Mouse (Mus musculus) lung, adult 2 months (tissue): Measurements from ENCODE around the gene Txndc11. TPM values are rescaled to one million over a fixed set of nuclear protein-coding genes. Genes with fewer than 3 reads are reported as not detected.

Experiments used
- DNase-seq: peaks from one replicate; pipeline ENCODE4 v3.0.0; 2022
- H3K4me1 ChIP-seq: fragments of 200-500 bp; 2 replicates; pipeline ENCODE4 v1.6.1; 2011; ENCODE audit warnings: low read length; ENCODE audit not compliant: control insufficient read depth, insufficient read depth
- H3K4me3 ChIP-seq: fragments of 200-500 bp; replicated peaks from 2 replicates; pipeline ENCODE3; 2011; ENCODE audit warnings: low read depth, mild to moderate bottlenecking, control low read depth, low read length; ENCODE audit errors: extremely low read depth
- CTCF ChIP-seq: fragments of 200-500 bp; IDR thresholded peaks from 2 replicates; pipeline ENCODE4 v1.5.1; 2011; ENCODE audit warnings: mild to moderate bottlenecking, low read length, control low read depth; ENCODE audit not compliant: insufficient read depth
- POLR2A ChIP-seq: fragments of 200-500 bp; IDR thresholded peaks from 2 replicates; pipeline ENCODE4 v1.6.1; 2011; ENCODE audit warnings: low read depth, mild to moderate bottlenecking, control low read depth, low read length, borderline replicate concordance; ENCODE audit errors: extremely low read depth
- WGBS: fragments of 180-500 bp; shearing (Covaris S2); methylation state at CpG from one replicate; pipeline ENCODE4 v1.1.7; 2018; 5-methylcytosine and 5-hydroxymethylcytosine counted together
- polyA plus RNA-seq: library from polyadenylated mRNA; depleted of rRNA; stranded (reverse); fragments of >200 nt; gene quantifications from 2 replicates; pipeline ENCODE4 v1.2.3, GENCODE M21; 2012

The Txndc11 gene
- polyA plus RNA-seq, 1 experiment, result 23.2 TPM

- peak; percentile 54 for DNase-seq
- TF ChIP-seq CTCF, result no peak
- no peak for TF ChIP-seq POLR2A
- WGBS, result 0% methylated on average over 22 of the region's 22 CpGs
- H3K4me1 ChIP-seq, result peaks cover 19% of the 10 kb centered on the region
- peak overlapping the region; percentile 81 for H3K4me3 ChIP-seq
Observed at GRCm38 (mm10) chr16:11066833-11067191, 67.6 kb downstream of the Txndc11 start.

DNA sequence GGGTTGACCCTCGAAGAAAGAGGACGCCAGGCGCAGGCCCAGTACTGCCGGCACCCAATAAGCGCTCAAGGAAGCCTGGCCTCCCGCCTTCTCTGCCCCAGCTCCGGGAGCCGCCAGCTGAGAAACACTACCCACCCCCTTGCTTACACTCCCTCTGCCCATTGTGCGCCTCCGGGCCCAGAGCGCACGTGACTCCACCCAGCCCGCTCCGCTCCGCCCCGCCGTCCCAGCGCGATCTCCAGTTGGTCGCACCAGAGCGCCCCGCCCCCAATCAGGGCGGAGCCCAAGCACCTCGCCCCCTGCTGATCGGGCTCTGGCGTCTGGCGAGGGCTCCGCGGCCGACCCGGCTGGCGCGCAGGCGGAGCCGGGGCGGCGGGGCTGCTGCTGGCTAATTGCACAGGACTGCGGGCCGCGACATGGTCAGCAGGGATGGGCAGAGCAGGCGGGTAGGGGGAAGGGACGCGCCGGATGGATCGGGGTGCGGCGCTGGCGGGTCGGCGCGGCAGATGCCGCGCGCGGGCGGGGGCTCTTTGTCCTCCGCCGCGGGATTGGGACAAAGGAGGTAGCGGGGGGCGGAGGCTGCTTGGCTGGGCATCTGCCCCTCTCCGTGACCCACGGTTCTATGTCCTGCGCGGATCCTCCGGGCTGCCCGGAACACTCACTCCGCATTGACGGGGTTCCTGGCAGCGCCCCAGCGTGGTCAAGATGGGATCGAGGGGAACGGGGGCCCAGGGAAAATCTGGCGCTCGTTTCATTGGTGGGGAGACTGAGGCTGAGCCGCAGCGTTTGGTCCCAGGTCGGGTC, 68.2 kb downstream of the Txndc11 start, which contains the start of gene Litaf:
Gene Litaf, minus strand, starts transcription at position 129 of the 804 bp plus-strand sequence.
- peak within 1 kb of the TSS; percentile 81 for H3K4me3 ChIP-seq
- WGBS, result under 1% methylated on average over 78 of the region's 78 CpGs
- H3K4me1 ChIP-seq, result peaks cover 16% of the 10 kb centered on the region

GRCm38 (mm10) chr16:11065431-11065830, 69.0 kb downstream of the Txndc11 start:
- TF ChIP-seq POLR2A, result no peak
- no peak for TF ChIP-seq CTCF
- Histone ChIP-seq H3K4me3 (no peak overlapping the region), H3K4me1 (peaks cover 15% of the 10 kb centered on the region; the same call in 1 of the 2 replicates)
- DNase-seq, result no peak
- WGBS, result 54% methylated on average over 5 of the region's 5 CpGs

More for the DNA sequence above, 68.2 kb downstream of the Txndc11 start, which contains the start of gene Litaf:
- TF ChIP-seq POLR2A, result peak; percentile 71
- no peak for TF ChIP-seq CTCF
- peak; percentile 95 for DNase-seq

DNA sequence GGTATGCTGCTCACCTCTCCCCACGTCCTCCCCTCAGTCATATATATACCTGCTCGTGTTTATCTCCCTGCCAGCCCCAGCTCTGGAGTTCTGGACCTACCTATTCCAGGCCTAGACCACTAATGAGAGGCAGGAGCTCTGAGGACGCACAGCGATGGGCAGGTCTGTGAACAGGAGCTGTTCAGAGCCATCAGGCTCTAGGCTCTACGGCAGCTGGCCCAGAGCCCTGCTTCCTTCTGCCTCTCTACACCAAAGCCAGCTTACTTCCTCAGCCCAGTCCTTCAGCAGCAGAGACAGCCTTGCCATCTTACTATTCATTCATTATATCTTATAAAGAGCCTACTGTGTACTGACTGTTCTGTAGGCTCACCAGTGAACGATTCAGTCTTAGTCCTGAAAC, 69.7 kb downstream of the Txndc11 start:
- Histone ChIP-seq H3K4me1 (peaks cover 9% of the 10 kb centered on the region; the same call in 1 of the 2 replicates), H3K4me3 (no peak overlapping the region)
- TF ChIP-seq CTCF (no peak), POLR2A (no peak)
- WGBS, result 85% methylated on average over 6 of the region's 6 CpGs
- no peak for DNase-seq

- no peak for TF ChIP-seq POLR2A
- TF ChIP-seq CTCF, result no peak
- no peak for DNase-seq
- WGBS, result 89% methylated on average over 4 of the region's 4 CpGs
- H3K4me1 ChIP-seq, result peaks cover 6% of the 10 kb centered on the region; the same call in 1 of the 2 replicates
- no peak overlapping the region for H3K4me3 ChIP-seq
Observed at GRCm38 (mm10) chr16:11064341-11064740, 70.1 kb downstream of the Txndc11 start.

DNA sequence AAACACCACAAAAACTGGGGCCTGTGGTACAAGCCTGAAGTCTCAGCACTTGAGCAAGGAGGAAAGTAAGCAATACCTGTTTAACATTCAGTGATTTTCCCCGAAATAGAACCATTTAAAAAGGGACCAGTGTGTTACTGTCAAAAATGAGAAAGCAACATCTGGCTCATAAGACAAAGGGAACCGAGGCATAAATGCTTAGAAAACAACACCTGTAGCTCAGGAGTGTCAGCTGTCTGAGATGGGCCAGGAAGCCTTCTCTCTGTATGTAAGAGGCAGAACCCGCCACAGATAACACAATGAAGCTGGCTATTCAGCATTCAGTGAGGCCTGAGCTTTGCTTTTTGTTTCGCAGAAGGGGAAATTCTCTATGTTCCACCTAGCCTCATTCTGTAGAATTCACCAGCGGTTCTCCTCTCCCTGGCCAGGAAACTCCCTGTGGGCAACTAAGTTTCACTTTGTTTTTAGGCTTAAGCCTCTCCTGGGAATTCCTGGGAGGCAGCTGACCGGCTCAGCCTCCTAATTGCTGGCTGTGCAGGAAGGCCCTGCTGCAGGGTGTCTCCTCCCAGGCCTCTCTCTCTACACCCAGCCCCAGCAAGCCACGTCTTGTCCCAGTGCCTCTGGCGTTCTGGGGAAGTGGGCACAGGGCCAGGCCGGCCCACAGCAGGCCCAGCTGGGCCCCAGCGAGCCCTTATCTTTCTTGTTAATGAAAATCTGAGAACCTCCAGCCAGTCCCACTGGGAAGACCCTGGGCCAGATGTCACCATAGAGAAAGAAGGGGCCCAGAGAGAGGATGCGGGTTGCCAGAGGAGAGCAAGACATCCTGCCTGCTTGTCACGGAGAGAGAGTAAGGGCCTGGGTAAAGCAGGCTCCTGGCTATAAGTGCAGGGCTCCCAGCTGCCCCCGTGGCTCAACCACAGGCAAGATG, 71.4 kb downstream of the Txndc11 start:
- peak; percentile 69 for DNase-seq
- WGBS, result 27% methylated on average over 13 of the region's 13 CpGs
- Histone ChIP-seq H3K4me3 (no peak overlapping the region), H3K4me1 (peaks cover 2% of the 10 kb centered on the region; the same call in 1 of the 2 replicates)
- TF ChIP-seq POLR2A (no peak), CTCF (no peak)

- WGBS, result 88% methylated on average over 4 of the region's 4 CpGs
Observed at GRCm38 (mm10) chr16:11060645-11061044, 73.8 kb downstream of the Txndc11 start, which contains the start of gene Snn. TSS of gene Snn (plus strand) at chr16:11060945.

DNA sequence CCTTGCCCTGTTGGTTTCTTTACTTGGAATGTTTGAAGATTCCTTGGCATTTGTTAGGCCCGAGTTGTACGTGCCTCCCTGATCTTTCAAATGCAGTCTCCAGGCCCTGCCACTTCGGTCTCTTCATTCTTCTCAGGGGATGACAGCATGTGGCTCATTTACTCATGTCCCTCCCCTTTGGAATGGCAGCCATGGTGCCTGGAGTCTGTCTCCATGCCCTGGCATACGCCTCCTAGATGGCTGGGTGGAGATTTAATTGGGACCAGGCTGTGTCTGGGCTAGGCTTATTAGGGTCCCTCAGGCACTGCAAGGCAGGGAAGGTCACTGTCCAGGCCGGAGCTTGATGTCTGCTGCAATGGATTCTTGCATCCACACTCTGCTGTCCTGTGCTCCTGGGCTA, 78.5 kb downstream of the Txndc11 start:
- 80% methylated on average over 5 of the region's 5 CpGs for WGBS
- Histone ChIP-seq H3K4me3 (no peak overlapping the region), H3K4me1 (no peaks in the 10 kb centered on the region)
- no peak for TF ChIP-seq CTCF
- TF ChIP-seq POLR2A, result no peak
- no peak for DNase-seq

More at GRCm38 (mm10) chr16:11060645-11061044, 73.8 kb downstream of the Txndc11 start, which contains the start of gene Snn:
- TF ChIP-seq CTCF (no peak), POLR2A (no peak)
- no peak for DNase-seq
- peaks cover 2% of the 10 kb centered on the region; the same call in 1 of the 2 replicates for H3K4me1 ChIP-seq
- no peak within 1 kb of the TSS for H3K4me3 ChIP-seq

GRCm38 (mm10) chr16:11054871-11055270, 79.6 kb downstream of the Txndc11 start:
- Histone ChIP-seq H3K4me1 (no peaks in the 10 kb centered on the region), H3K4me3 (no peak overlapping the region)
- TF ChIP-seq POLR2A, result no peak
- no peak for TF ChIP-seq CTCF
- WGBS, result 70% methylated on average over 6 of the region's 6 CpGs
- no peak for DNase-seq

DNA sequence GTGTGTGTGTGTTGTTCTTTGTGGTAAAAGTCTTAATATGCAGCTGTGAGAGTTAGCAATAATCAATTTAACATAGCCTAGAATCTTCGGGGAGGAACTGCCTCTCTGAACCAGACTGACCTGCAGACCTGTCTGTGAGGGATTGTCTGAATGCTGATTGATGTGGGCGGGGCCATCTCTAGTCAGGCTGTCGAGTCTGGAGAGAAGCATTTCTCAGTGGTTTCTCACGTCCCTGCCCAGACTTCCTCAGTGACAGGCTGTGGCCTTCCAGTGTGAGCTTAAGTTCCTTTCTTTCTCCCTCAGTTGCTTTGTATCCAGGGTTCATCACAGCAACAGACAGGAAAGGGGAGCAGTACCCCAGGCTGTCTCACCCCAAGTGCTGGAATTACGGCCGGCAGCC, 80.0 kb downstream of the Txndc11 start:
- DNase-seq, result no peak
- 64% methylated on average over 6 of the region's 6 CpGs for WGBS
- Histone ChIP-seq H3K4me1 (no peaks in the 10 kb centered on the region), H3K4me3 (no peak overlapping the region)
- no peak for TF ChIP-seq POLR2A
- TF ChIP-seq CTCF, result no peak
